Mouse (Mus musculus) liver, embryonic 12.5 days (tissue): ENCODE measurements around the gene Lsg1. TPM values are rescaled to one million over a fixed set of nuclear protein-coding genes. Genes with fewer than 3 reads are reported as not detected.

Experiments used
- ATAC-seq: fragments of 200-750 bp; cut with Nextera tagmentation; 2 replicates; pipeline ENCODE4 v1.8.0; 2017; ENCODE audit warnings: moderate number of reproducible peaks, mild to moderate bottlenecking, moderate library complexity
- H3K27ac ChIP-seq: fragments of 300-500 bp; sonication (generic); 2 replicates; pipeline ENCODE4 v1.5.1; 2016; ENCODE audit warnings: mild to moderate bottlenecking
- H3K27me3 ChIP-seq: fragments of 300-500 bp; sonication (generic); replicated peaks from 2 replicates; pipeline ENCODE4 v1.6.1; 2016; ENCODE audit warnings: mild to moderate bottlenecking, moderate library complexity
- H3K36me3 ChIP-seq: fragments of 300-500 bp; sonication (generic); 2 replicates; pipeline ENCODE4 v1.6.1; 2016; ENCODE audit warnings: mild to moderate bottlenecking, moderate library complexity
- H3K4me1 ChIP-seq: fragments of 300-500 bp; sonication (generic); 2 replicates; pipeline ENCODE4 v1.6.1; 2016
- H3K4me2 ChIP-seq: fragments of 300-500 bp; sonication (generic); 2 replicates; pipeline ENCODE4 v1.6.1; 2016; ENCODE audit warnings: mild to moderate bottlenecking, moderate library complexity
- H3K4me3 ChIP-seq: fragments of 300-500 bp; sonication (generic); 2 replicates; pipeline ENCODE4 v1.5.1; 2016; ENCODE audit warnings: mild to moderate bottlenecking, moderate library complexity
- H3K9ac ChIP-seq: fragments of 300-500 bp; sonication (generic); 2 replicates; pipeline ENCODE4 v1.6.1; 2016; ENCODE audit warnings: mild to moderate bottlenecking, moderate library complexity
- H3K9me3 ChIP-seq: fragments of 300-500 bp; sonication (generic); replicated peaks from 2 replicates; pipeline ENCODE4 v1.6.1; 2016; ENCODE audit warnings: mild to moderate bottlenecking, moderate library complexity
- WGBS: fragments of 180-500 bp; shearing (Covaris S2); methylation state at CpG from one replicate; pipeline ENCODE4 v1.1.7; 2016; ENCODE audit not compliant: insufficient replicate concordance; 5-methylcytosine and 5-hydroxymethylcytosine counted together
- polyA plus RNA-seq: library from polyadenylated mRNA; unstranded; fragments of >200 nt; fragmentation: Nextera tagmentation; extraction: Ambion mirVana; gene quantifications from 2 replicates; pipeline ENCODE4 v1.2.1, GENCODE M21; 2016

Gene Lsg1
- polyA plus RNA-seq, result 49.2 and 50.9 TPM in 2 replicates

- H3K9me3 ChIP-seq, result no peaks in the 10 kb centered on the region
- H3K4me1 ChIP-seq, result peaks cover 12% of the 10 kb centered on the region
- H3K9ac ChIP-seq, result peak within 1 kb of the TSS; percentile 82
- H3K4me2 ChIP-seq, result peak within 1 kb of the TSS; percentile 71
- 4% methylated on average over 35 of the region's 35 CpGs for WGBS
- ATAC-seq, result peak; percentile 93
- H3K36me3 ChIP-seq, result peaks cover 30% of the 10 kb centered on the region
- peak within 1 kb of the TSS; percentile 64 for H3K27ac ChIP-seq
- H3K4me3 ChIP-seq, result peak within 1 kb of the TSS; percentile 89
- 0 out of 2 replicates have a peak, but pooled peaks cover 7% of the 10 kb centered on the region for H3K27me3 ChIP-seq
These were observed at the start of gene Lsg1 for GRCm38 (mm10) chr16:30587494-30588327. Gene Lsg1, minus strand, starts transcription at chr16:30587592.

GRCm38 (mm10) chr16:30633906-30634746 lies 46.7 kb upstream of the Lsg1 start:
- Histone ChIP-seq H3K27me3 (no peaks in the 10 kb centered on the region), H3K4me1 (no peaks in the 10 kb centered on the region), H3K4me3 (no peak overlapping the region), H3K4me2 (no peak overlapping the region), H3K36me3 (no peaks in the 10 kb centered on the region), H3K9me3 (no peaks in the 10 kb centered on the region), H3K9ac (no peak overlapping the region), H3K27ac (no peak overlapping the region)
- 64% methylated on average over 8 of the region's 8 CpGs for WGBS
- ATAC-seq, result no peak

- no peaks in the 10 kb centered on the region for H3K36me3 ChIP-seq
- H3K9me3 ChIP-seq, result no peaks in the 10 kb centered on the region
- H3K4me3 ChIP-seq, result no peak overlapping the region
- no peak overlapping the region for H3K27ac ChIP-seq
- ATAC-seq, result no peak
- no peaks in the 10 kb centered on the region for H3K27me3 ChIP-seq
- 68% methylated on average over 5 of the region's 5 CpGs for WGBS
- H3K4me1 ChIP-seq, result no peaks in the 10 kb centered on the region
- H3K9ac ChIP-seq, result no peak overlapping the region
- H3K4me2 ChIP-seq, result no peak overlapping the region
These were observed 42.1 kb upstream of the Lsg1 start for GRCm38 (mm10) chr16:30629509-30629908.

- no peak for ATAC-seq
- H3K27me3 ChIP-seq, result no peaks in the 10 kb centered on the region
- no peak overlapping the region for H3K9ac ChIP-seq
- no peak overlapping the region for H3K4me3 ChIP-seq
- no peaks in the 10 kb centered on the region for H3K36me3 ChIP-seq
- no peak overlapping the region for H3K27ac ChIP-seq
- no peak overlapping the region for H3K4me2 ChIP-seq
- H3K4me1 ChIP-seq, result no peaks in the 10 kb centered on the region
- no peaks in the 10 kb centered on the region for H3K9me3 ChIP-seq
- WGBS, result 66% methylated on average over 6 of the region's 6 CpGs
These were observed 41.0 kb upstream of the Lsg1 start for GRCm38 (mm10) chr16:30628401-30628800.

- H3K36me3 ChIP-seq, result no peaks in the 10 kb centered on the region
- 46% methylated on average over 11 of the region's 11 CpGs for WGBS
- no peaks in the 10 kb centered on the region for H3K4me1 ChIP-seq
- no peak overlapping the region for H3K4me3 ChIP-seq
- ATAC-seq, result no peak
- no peak overlapping the region for H3K27ac ChIP-seq
- no peaks in the 10 kb centered on the region for H3K27me3 ChIP-seq
- H3K9ac ChIP-seq, result no peak overlapping the region
- H3K9me3 ChIP-seq, result no peaks in the 10 kb centered on the region
- H3K4me2 ChIP-seq, result no peak overlapping the region
These were observed 40.4 kb upstream of the Lsg1 start for GRCm38 (mm10) chr16:30627586-30628337.

- Histone ChIP-seq H3K27me3 (no peaks in the 10 kb centered on the region), H3K4me3 (no peak overlapping the region), H3K9me3 (no peaks in the 10 kb centered on the region), H3K27ac (no peak overlapping the region), H3K4me1 (no peaks in the 10 kb centered on the region), H3K9ac (no peak overlapping the region), H3K4me2 (no peak overlapping the region), H3K36me3 (no peaks in the 10 kb centered on the region)
- WGBS, result 58% methylated on average over 2 of the region's 2 CpGs
- no peak for ATAC-seq
These were observed 37.2 kb upstream of the Lsg1 start for GRCm38 (mm10) chr16:30624640-30625039.

- 44% methylated on average over 7 of the region's 7 CpGs for WGBS
- no peak overlapping the region for H3K4me3 ChIP-seq
- ATAC-seq, result no peak
These were observed 36.3 kb upstream of the Lsg1 start for GRCm38 (mm10) chr16:30623645-30624044.

GRCm38 (mm10) chr16:30616281-30616680 lies 28.9 kb upstream of the Lsg1 start:
- Histone ChIP-seq H3K4me3 (no peak overlapping the region), H3K4me1 (no peaks in the 10 kb centered on the region), H3K27ac (no peak overlapping the region), H3K9ac (no peak overlapping the region), H3K9me3 (no peaks in the 10 kb centered on the region), H3K27me3 (0 out of 2 replicates have a peak, but pooled peaks cover 4% of the 10 kb centered on the region), H3K36me3 (no peaks in the 10 kb centered on the region), H3K4me2 (no peak overlapping the region)
- no peak for ATAC-seq
- WGBS, result 66% methylated on average over 3 of the region's 3 CpGs

More at GRCm38 (mm10) chr16:30623645-30624044, 36.3 kb upstream of the Lsg1 start:
- H3K27ac ChIP-seq, result no peak overlapping the region
- H3K4me1 ChIP-seq, result no peaks in the 10 kb centered on the region
- no peak overlapping the region for H3K9ac ChIP-seq
- H3K27me3 ChIP-seq, result 0 out of 2 replicates have a peak, but pooled peaks cover 4% of the 10 kb centered on the region
- H3K36me3 ChIP-seq, result no peaks in the 10 kb centered on the region
- H3K4me2 ChIP-seq, result no peak overlapping the region
- H3K9me3 ChIP-seq, result no peaks in the 10 kb centered on the region

GRCm38 (mm10) chr16:30614705-30615317 lies 27.4 kb upstream of the Lsg1 start:
- no peak for ATAC-seq
- H3K36me3 ChIP-seq, result no peaks in the 10 kb centered on the region
- 50% methylated on average over 6 of the region's 6 CpGs for WGBS
- H3K9me3 ChIP-seq, result no peaks in the 10 kb centered on the region
- H3K4me1 ChIP-seq, result no peaks in the 10 kb centered on the region
- no peak overlapping the region for H3K9ac ChIP-seq
- no peak overlapping the region for H3K4me3 ChIP-seq
- H3K27me3 ChIP-seq, result 0 out of 2 replicates have a peak, but pooled peaks cover 4% of the 10 kb centered on the region
- H3K4me2 ChIP-seq, result no peak overlapping the region
- no peak overlapping the region for H3K27ac ChIP-seq

GRCm38 (mm10) chr16:30614122-30614521 lies 26.7 kb upstream of the Lsg1 start:
- 0 out of 2 replicates have a peak, but pooled peaks cover 1% of the 10 kb centered on the region for H3K27me3 ChIP-seq
- no peak overlapping the region for H3K4me3 ChIP-seq
- no peaks in the 10 kb centered on the region for H3K4me1 ChIP-seq
- WGBS, result 45% methylated on average over 5 of the region's 5 CpGs
- H3K27ac ChIP-seq, result no peak overlapping the region
- H3K9me3 ChIP-seq, result no peaks in the 10 kb centered on the region
- no peak for ATAC-seq
- H3K36me3 ChIP-seq, result no peaks in the 10 kb centered on the region
- H3K4me2 ChIP-seq, result no peak overlapping the region
- no peak overlapping the region for H3K9ac ChIP-seq

GRCm38 (mm10) chr16:30613122-30613521 lies 25.7 kb upstream of the Lsg1 start:
- ATAC-seq, result no peak

More at GRCm38 (mm10) chr16:30613122-30613521, 25.7 kb upstream of the Lsg1 start:
- WGBS, result 63% methylated on average over 7 of the region's 7 CpGs
- H3K4me3 ChIP-seq, result no peak overlapping the region
- no peaks in the 10 kb centered on the region for H3K9me3 ChIP-seq
- H3K4me1 ChIP-seq, result no peaks in the 10 kb centered on the region
- H3K27ac ChIP-seq, result no peak overlapping the region
- H3K9ac ChIP-seq, result no peak overlapping the region
- no peaks in the 10 kb centered on the region for H3K36me3 ChIP-seq
- H3K4me2 ChIP-seq, result no peak overlapping the region
- no peaks in the 10 kb centered on the region for H3K27me3 ChIP-seq
